Mouse (Mus musculus) frontal cortex, postnatal 36 days (tissue): ENCODE measurements around the gene Crabp2.
A peak's percentile ranks its signal among the peaks of the same experiment; 100 is the strongest.

ENCODE experiments used
- DNase-seq, 2 experiments: peaks; one replicate each; pipeline ENCODE4 v3.0.0; 2022; ENCODE audit warnings: low spot score in 2 of 2

Gene Crabp2

GRCm38 (mm10) chr3:87984094-87984493, 35.6 kb downstream of the Crabp2 start:
- no peak for DNase-seq

DNA sequence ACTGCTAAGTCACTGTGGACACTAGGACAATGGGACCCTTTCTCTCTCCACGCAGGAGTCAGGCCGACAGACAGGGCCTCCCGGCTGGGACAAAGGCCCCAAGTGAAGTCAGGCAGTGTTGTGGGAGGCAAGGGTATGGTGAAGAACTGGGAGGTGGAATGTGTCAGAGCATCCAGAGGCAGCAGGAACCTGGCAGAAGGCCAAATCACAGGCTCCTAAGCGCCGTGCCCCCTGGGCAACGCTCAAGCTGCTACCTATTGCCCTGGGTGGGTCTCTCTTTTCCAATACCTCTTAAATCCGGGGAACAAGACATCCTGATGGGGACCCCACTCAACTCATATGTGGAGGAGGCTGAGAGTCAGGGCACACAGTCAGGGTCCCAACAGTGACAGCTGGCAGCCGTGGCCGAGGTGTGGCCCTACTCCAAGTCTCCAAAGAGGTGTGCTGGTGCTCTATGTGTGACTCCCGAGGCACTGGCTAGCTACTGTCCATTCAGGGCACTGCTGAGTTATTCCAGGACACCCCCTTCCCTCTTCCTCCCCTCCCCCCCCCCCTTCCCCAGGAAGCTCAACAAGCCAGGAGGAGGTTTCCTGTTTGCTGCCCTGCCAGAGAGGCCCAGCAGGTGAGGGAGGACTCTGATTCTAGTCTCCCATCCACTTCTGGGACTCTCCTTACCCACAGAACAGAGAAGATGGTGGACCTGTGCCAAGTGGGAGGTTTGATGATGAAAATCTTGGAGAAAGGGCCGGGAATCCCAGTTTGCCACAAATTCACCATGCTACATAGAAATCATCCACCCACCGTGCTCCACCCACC, 37.2 kb downstream of the Crabp2 start:
- no peak for DNase-seq

DNA sequence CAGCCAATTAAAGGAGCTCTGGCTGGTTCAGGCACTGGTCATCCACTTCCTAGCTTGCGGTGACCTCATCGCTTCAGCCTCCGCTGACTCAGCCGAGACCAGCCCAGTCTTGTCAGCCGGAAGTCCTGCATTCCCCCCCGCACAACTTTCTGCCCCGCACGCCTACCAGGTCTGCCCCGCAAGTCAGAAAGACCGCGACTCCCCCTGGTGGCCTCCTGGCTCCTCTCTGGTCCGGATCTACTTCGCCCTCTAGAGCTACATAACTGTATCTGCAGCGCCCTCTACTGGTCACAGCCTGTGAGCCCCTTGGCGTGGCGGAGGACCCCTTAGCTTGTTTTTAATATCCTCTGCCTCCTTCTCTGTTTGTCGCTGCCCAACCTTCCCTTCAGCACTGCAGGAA, 38.4 kb downstream of the Crabp2 start:
- peak; percentile 89 to 90 for DNase-seq

DNA sequence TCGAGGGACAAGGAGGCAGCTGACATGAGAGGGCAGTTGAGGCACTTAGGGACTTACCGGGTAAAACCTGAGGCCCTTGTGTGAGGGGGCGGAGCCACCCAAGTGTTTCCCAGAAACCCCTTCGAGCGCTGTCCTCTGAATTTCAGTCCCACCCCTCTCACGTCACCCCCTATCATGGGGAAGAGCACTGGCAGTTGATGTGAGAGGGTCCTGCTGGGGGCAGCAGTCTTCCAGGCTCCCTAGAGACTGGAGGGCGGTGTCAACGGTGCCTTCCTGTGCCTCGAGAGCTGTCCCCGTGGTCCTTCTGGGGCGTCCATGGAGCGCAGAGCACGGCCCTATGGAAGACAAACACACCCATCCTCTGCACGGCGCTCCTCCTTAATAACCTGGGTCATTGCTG, 39.2 kb downstream of the Crabp2 start:
- DNase-seq = no peak

DNA sequence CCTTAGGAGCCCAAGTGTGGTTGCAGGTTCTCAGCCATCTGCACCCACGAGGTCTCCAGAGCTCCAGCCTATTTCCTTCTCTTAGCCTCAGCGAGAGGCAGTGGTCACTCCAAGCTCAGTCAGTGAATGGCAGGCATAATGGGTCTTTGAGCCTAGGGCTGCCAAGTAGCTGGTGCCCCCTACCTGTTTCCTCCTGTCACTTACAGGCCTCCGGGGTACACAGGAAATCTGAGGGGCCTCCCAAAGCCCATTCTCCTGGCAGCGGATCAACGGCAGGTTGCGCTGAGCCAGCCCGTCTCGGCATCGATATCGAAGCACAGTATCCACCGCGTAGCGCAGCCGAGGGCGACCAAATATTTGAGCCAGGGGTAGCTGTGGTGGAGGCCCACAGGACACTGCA, 39.6 kb downstream of the Crabp2 start:
- no peak for DNase-seq

DNA sequence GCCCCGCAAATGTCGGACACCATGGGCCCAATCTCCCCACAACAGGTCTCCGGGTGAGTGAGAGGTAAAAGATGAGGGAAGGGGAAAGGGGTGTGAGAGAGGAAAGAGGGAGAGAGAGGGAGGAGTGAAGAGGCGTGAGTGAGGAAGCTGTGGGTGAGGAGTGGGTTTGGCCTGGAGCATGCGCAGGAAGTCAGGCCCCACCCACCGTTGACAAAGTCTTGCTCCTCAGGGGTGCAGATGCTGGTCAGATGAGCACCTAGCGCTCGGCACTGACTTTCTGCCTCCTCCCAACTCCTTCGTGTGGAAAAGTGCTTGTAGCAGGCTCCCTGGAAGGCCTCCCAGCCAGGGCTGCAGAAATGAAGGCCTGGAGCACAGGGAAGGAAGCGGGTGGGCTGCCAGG, 41.5 kb downstream of the Crabp2 start:
- DNase-seq = no peak

GRCm38 (mm10) chr3:87993436-87993835, 45.0 kb downstream of the Crabp2 start:
- DNase-seq = no peak

- no peak for DNase-seq
Observed at GRCm38 (mm10) chr3:87995331-87995730, 46.9 kb downstream of the Crabp2 start.

DNA sequence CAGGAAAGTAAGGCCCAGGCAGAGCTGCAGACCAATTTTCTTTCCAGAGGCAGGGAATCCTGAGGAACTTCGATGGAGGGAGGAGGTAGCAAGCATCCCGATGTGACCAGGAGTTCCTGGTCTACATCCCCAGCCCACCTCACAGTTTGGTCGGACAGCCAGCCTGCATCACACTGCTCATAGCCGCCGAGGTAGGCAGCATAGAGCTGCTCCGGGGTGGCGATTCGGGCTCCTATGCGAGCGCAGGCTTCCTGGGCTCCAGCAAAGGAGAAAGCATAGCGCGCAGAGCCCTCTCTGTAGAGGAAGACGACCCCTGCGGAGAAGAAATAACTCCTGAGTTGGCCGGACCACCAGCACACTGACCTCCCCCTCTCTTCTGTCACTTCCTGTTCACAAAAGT, 47.9 kb downstream of the Crabp2 start:
- no peak for DNase-seq

GRCm38 (mm10) chr3:87996971-87997614, 48.6 kb downstream of the Crabp2 start:
- DNase-seq = no peak

DNA sequence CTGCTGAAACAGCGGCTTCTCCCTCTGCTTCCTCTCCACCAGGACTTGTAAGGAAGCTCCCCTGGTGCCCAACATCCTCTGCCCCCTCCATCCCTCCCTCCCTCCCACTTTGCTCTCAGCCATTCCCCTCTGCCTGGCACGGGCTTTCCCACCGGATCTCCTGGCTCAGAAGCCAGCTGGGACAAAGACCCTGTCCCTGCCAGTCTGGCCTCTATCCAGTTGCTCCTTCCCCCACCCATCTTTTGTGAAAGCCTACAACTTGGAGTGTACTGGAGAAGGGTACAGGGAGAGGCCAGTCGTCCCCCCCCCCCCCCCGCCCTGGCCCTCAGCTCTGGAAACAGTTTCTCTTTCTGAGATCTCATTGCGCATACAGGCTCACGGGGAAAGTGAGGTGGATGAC, 50.3 kb downstream of the Crabp2 start:
- DNase-seq = no peak

DNA sequence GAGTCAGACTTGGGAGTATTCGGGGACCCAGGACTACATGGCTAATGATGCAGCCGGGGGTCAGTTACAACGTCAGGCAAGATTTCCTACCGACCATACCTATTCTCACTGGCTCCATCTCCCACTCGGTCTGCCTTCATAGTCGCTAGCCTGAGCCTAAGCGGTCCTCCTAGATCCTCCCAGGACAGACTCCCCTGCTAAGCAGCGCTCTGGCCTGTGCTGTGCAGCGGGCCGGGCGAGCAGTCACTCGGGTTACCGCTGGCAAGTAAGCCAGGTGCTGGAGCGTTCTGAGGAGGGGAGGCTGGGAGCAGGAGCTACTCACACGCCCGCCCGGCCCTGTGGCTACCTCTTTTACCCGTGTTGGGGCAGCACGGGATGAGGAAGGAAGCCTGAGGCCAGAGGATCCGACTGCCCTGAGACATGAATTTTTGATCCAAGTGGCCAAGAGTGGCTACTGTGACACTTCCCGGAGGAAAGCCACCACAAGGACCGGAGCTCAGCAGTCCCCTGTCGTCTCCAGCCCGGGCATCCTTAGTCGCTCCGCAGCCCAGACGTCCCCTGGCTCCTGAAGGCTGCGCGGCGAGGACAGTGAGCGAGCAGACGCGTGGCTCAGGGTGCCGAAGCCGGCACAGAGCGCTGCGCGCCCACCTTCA, 50.9 kb downstream of the Crabp2 start:
- DNase-seq = no peak

GRCm38 (mm10) chr3:88000181-88000580, 51.7 kb downstream of the Crabp2 start, which contains the start of gene Bcan:
Gene Bcan (minus strand): TSS chr3:88000230.
- DNase-seq = no peak

DNA sequence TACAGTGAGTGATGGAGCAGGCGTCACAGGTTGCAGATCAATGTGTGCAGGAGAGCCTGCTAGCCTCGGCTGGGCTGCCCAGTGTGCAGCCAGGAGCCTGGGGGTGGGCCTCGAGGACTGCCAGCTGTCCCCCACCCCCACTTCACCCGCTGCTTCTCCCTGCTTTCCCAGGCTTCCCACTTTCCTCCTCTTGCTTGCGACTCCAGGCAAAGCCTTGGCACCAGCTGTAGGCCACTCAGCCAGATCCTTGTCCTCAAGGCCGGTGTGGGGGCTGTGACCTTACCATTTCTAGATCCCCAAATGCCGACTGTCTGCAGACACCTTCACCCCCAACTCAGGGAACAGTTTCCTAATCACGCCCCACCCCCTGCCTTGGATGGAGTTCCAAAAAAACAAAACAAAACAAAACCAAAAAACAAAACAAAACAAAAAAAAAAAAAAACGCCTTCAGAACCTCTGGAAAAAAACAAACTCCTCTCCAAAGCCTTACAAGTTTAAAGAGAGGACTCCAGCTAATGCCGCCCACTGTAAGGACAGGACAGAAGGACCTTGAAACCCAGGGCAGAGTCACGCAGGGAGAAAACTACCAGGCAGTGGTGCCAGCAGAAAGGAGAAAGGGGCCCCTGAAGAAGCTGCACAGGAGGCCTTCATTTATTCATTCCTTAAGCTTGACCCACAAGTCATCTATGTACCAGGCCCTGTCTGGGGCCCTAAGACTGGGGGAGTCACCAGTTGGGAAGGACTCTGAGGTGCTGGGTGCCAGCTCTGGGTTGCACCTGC, 52.5 kb downstream of the Crabp2 start:
- DNase-seq = no peak

DNA sequence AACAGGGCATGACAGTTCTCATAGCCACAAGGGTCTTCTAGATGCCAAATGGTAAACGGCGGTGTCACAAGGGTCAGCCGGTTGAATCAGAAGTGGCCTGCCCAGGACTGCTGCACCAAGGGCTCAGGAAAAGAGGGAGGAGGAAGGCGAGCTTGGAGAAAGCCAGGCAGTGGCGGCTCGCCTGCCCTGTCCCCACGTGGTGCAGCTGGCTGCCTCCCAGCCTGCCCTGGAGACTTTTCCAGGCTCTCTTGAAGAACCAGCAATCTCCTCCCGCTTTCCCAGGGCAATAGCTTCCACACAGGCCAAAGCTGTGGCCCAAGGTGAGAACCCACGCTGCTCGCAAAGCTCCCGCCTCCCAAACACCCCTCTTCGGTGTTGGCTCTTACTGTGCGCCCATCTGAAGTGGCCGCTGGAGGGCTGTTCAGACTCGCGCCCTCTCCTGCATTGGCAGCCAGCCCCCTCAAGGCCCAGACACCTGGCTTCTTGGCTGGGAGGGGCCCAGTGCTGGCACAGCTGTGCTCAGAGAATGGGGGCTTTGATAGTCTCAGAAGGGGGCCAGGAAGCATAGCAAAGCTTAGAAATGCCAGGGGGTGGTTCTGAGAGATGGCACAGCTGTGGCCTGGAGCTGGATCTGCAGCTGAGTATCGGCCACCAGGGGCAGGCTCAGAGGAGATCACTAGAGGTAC, 54.0 kb downstream of the Crabp2 start:
- DNase-seq = no peak
